Mouse (Mus musculus): ENCODE measurements around the gene Cd40. TPM values are rescaled to one million over a fixed set of nuclear protein-coding genes. Genes with fewer than 3 reads are reported as not detected.

The Cd40 gene
- total RNA-seq (2017): 0.41 TPM in 1 of 2 replicates, not detected in the other

DNA sequence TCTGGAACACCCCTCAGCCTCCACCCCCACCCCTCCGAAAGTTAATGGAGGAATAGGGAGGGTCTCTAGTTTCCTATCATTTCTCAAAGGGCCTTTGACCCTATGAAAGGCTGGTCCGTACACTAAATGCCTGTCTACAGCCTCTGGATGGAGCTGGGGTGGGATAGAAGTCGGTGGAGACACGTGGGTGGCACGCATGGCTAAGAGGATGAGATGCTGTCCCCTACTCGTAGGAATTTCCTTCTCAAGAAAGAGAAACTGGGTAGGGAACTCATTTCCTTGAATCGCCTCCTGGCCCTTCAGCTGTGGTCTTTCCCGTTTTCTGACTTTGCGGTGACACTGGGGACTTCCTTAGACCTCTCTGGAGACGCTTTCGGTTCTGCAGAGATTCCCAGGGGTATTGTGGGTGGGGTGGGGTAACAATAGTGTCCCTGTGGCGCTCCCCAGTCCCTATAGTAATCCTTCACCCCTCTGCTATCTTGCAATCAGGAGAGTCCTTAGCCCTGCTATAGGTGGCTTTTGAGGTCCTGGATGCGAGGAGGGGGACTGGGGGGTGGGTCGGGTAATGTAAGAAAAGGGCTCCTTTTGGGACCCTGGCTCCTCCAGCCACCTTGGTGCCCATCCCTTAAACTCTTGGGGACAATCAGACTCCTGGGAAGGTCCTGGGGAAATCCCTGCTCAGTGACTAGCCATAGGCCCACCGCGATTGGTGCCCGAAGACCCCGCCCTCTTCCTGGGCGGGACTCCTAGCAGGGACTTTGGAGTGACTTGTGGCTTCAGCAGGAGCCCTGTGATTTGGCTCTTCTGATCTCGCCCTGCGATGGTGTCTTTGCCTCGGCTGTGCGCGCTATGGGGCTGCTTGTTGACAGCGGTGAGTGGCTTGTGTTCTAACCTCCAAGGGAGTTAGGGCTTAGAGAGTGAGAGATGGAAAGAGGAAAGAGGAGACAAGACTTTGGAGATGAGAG is at the start of gene Cd40:
TSS of gene Cd40 (plus strand) at position 740 of the 965 bp plus-strand sequence.
- peak; percentile 52 for ATAC-seq (replicated peaks; ENCODE audit: low read depth, poor library complexity, severe bottlenecking)

DNA sequence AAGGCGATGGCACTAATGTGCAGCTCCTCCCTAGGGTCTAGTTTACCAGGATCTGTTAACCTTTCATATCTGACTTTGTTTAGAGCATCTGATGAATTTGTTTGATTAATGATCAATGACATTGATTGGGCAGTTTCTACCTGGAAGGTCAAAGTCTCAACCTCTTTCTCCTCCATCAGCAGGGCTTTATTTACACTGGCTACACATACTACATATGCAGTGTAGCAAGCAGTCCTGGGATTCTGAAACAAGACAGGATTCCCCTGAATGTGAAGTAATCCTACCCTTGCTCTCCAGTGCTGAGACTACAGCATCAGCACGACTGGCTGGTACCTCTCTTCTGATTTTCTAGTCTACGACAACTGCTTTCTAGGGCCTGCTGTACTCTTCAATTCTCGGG is 48.6 kb upstream of the Cd40 start:
- ATAC-seq (replicated peaks; ENCODE audit: low read depth, poor library complexity, severe bottlenecking): no peak

DNA sequence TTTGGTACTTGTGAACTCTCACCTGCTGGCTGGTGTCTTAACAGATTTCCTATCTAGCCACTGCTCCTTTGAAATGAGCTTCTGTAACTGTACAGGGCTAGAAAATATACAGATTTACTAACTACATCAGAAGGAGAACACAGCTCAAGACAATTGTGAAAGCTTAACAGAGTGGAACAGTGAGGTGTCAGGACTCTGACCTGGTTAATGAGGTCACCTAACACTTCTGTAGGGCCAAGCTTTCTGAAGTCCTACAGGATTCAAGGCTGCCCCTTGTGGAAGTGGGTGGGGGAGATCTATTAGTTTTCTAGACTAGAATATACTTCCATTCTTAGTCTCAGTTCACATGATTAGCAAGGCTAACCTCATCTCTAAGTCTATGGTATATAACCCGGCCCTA is 47.4 kb upstream of the Cd40 start:
- ATAC-seq (replicated peaks; ENCODE audit: low read depth, poor library complexity, severe bottlenecking): no peak

DNA sequence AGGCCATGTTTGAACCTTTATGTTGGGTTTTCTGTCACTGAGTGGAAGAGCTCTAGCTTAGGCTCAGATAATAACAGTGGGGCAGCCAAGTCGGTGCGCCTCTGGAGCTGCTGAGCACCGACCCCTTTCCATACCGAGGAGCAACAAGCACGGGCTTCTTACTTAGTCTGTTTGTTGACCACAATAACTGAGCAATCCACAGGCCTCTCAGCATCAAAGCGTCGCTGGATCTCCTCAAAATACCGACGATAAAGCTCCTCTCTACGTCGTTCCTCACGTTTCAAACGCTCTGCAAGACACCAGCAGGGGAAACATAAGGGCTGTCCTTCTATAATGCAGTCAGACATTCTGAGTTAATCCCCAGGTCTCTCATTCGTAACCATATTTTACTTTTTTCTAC is 46.3 kb upstream of the Cd40 start:
- no peak for ATAC-seq (replicated peaks; ENCODE audit: low read depth, poor library complexity, severe bottlenecking)

DNA sequence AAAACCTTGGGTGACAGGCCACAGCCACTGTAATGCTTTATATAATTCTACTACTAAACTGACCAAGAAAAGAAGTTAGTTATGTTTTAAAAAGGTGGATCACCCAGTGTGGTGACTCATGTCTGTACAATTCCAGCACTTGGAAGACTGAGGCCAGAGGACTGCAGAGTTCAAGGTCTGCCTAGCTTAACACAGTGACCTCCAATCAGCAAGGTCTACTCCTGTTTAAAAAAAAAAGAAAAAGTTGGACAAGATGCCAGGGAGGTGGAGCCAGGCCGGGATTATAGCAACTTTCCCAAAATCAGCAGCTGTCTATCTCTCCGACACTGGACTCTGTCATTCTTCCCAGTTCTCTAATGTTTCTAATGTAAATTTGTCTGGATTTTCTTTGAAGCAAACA is 45.8 kb upstream of the Cd40 start:
- ATAC-seq (replicated peaks; ENCODE audit: low read depth, poor library complexity, severe bottlenecking): no peak

DNA sequence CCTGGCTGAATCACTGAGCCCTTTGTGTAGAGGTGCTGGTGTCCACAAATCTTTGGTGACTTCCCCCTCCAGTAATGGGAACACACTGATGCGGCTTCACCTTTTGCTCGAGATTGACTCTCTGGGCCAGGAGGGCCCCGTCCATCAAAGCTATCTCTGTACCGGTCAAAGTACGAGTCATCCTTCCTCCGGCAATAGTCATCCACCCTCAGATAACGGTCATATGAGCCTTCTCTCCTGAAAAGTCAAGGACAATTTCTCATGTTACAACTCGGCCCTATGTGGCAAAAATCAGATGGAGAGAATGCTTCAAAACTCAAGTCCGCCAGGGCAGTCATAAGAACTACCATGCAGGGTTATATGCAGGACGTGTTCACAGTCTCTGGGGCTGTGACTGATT is 45.1 kb upstream of the Cd40 start:
- no peak for ATAC-seq (replicated peaks; ENCODE audit: low read depth, poor library complexity, severe bottlenecking)

DNA sequence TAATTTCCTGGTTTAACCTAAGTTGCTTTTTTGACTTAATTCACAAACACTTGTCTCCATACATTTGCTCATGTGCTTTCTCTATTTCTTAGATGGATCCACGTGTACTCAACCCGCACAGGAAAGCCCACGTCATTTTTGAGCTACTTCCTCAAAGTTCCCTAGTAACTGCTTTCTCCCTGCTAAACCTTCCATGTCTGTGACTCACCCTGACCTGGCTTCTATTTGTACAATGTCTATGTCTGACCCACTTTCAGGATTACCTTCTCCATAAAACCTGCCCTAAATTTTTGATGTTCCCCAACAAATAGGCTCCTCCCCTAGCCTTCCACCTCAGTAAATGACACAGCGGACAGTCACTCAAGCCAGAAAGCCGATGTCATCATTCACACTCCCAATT is 40.5 kb upstream of the Cd40 start:
- peak; percentile 39 for ATAC-seq (replicated peaks; ENCODE audit: low read depth, poor library complexity, severe bottlenecking)

DNA sequence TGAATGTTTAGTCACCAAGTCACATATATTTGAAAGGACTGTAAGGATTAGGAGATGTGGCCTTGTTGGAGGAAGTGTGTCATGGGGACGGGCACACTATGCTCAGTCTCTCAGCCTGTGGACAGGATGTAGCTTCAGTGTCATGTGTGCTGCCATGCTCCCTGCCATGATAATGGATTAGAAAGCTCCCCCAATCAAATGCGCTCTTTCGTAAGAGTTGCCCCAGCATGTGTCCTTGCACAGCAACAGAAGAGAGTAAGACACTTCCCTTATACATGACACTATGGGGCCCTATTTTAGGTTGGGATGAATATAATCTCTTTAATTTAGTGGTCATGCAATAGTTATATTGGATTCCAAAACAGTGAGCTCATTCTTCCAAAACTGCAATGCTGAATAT is 34.9 kb upstream of the Cd40 start:
- ATAC-seq (replicated peaks; ENCODE audit: low read depth, poor library complexity, severe bottlenecking): no peak

DNA sequence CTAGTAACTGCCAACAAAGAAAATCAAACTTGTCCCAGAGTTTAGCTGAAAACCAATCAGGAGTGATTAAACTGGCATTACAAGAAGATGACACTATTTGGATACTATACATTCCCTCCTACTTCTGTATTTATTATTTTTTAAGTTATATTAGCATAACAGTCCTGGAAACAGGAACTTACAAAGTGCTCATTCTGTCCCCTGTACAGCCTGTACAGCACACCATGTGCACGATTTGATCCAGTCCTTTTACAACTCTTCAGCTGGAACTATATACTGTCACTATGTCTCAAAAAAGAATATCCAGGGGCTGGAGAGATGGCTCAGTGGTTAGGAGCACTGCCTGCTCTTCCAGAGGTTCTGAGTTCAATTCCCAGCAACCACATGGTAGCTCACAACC is 28.3 kb upstream of the Cd40 start:
- ATAC-seq (replicated peaks; ENCODE audit: low read depth, poor library complexity, severe bottlenecking): no peak

DNA sequence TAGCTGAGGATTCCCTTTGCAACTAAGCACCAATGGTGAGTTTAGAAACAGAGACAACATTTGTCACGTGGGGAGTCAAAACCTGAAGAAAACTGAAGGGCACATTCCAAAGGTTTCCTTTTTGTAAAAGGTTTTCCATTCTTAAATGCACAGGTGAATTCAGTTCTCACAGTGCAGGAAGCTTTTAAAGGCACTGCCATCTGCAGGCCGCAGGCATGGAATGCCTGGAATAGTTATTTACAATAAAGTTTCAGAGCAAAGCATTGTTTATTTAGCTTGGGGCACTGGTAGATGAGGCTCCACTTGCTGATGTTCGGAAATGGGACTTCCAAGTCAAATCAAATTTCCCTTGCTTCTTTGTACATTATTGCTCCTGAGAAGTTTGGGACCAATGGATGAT is 22.9 kb upstream of the Cd40 start:
- no peak for ATAC-seq (replicated peaks; ENCODE audit: low read depth, poor library complexity, severe bottlenecking)

DNA sequence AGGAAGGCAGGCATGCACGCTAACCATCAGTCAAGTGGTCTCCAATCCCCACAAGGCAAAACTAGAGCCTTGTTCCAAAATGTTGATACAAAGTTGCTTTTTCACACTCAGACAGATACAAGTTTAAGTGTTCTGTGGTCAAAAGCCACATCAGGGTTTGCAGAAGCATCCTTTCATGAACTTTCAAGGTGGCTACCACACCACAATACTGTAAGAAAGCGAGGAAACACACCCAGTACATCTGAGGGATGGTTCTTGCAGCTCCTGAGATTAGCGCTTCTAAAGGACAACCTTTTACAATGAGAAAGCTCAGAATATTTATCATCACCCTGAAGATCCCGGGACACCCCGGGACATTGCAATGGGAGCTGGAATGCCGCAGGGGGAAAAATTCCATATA is 22.1 kb upstream of the Cd40 start:
- no peak for ATAC-seq (replicated peaks; ENCODE audit: low read depth, poor library complexity, severe bottlenecking)

DNA sequence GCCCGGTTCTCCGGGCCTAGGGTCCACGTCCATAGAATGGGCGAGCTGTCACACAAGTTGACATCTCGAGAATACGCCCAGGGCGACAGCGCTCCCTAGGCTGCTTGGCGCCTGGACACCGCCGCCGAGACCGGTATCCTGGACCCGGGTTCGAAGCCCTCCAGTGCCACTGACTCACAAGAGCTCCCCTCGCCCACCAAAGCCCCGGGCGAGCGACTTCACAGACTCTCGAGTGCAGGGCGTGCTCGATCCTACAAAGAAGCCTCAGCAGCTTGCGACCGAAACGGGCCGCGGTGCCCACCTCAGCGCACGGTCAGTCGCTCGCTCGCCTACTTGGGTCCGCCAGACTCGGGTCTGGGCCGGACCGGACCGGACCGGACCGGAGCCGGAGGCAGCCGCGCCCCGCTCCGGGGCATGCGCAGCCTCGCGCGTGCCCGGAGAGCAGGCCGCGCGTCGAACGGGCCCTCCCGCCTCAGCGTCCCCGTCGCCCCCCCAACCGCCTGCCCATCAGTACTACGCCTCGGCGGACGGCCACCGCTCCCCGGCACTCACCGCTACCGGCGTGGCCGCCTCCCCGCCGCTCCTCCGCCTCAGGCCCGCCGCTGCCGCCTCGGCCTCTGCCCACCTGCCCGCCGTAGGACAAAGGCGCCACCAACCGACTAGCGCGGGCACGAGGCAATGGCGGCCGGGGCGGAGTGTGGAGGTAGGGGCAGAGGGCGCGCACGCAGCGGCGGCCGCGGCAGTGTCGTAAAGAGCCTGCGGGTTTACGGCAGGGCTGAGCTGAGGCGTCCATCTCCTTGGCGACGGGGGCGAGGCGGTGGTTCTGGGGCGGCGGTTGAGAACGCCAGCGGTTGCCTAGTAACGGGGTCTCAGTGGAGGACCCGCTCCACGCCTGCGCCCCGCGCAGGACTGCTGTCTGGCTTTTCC is 21.0 kb upstream of the Cd40 start, which contains the start of gene Ncoa5:
TSS of gene Ncoa5 (minus strand) at position 737 of the 927 bp plus-strand sequence.
- peak; percentile 98 for ATAC-seq (replicated peaks; ENCODE audit: low read depth, poor library complexity, severe bottlenecking)

DNA sequence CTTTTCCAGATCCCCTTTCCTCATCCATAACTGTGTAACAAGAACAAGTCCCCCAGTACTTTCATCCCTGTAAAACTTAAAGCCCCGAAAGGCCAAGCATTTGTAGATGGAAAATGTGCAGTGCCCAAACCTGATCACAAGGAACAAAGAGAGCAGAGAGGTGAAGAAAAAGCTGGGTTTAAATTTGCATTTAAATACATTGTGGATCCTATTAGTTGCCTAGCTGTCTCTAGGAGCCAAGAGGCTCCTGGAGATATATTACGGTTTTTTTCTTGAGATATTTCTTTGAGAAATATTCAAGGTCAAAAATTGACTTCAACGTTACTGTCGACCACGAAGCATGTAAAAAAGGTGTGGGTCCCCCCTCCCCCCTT is 20.4 kb upstream of the Cd40 start:
- no peak for ATAC-seq (replicated peaks; ENCODE audit: low read depth, poor library complexity, severe bottlenecking)

DNA sequence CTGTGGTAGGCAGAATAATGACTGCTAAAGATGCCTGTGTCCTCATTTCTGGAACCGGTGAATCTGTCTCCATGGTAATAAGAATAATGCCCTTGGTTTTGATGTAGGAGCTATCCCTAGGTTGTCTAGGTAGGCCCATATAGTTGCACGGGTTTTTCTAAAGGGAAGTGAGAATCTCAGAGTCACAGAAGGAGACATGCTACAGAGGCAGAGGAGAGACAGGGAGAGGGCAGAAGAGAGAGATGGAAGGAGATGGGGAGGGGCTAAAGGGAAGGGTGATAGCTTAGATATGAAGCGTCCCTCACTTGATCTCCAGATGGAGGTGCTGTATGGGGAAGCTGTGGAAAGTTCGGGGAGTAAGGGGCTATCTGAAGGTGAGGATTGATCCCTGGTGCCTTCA is 18.0 kb upstream of the Cd40 start:
- ATAC-seq (replicated peaks; ENCODE audit: low read depth, poor library complexity, severe bottlenecking): no peak

DNA sequence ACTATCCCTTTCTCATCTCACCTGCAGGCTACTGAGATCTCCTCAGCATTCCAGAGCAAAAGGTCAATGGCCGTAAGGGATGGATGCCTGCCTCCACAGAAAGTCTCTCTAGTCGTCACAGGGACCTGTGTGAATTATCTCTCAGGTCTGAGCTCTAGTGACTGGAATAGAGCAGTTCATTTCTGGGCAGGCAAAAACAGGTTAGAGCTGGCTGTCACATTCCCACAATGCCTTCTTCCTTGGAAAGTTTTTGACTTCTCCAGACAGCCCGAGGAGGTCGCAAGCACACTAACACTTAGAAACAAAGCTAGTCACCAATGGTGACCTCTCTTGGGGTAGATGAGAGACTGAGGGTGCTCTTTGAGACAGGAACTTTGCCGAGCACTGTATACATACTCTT is 13.3 kb upstream of the Cd40 start:
- ATAC-seq (replicated peaks; ENCODE audit: low read depth, poor library complexity, severe bottlenecking): no peak

DNA sequence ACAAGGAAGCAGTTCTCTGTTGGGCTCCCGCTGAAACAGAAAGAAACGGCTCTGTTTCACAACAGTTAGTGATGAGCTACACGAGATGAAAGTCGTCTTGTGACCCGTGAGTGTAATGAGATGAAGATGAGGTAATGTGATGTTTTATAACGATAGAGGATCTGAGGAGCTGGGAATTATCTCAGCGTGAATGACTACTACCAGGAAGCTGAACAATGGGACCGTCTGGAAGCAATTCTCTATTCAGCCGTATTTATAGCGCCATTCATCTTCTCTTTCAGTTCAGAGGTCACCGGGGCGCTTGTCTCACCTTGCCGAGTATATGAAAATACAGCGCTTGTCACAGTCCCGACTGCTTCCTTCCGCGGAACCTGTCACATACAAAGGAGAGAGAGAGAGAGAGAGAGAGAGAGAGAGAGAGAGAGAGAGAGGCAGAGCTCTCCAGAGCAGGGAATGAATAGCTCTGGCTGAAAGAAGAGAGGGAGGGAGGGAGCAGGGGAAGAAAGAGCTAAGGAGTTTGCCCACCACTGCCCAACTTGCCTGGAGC is 12.3 kb upstream of the Cd40 start:
- no peak for ATAC-seq (replicated peaks; ENCODE audit: low read depth, poor library complexity, severe bottlenecking)

DNA sequence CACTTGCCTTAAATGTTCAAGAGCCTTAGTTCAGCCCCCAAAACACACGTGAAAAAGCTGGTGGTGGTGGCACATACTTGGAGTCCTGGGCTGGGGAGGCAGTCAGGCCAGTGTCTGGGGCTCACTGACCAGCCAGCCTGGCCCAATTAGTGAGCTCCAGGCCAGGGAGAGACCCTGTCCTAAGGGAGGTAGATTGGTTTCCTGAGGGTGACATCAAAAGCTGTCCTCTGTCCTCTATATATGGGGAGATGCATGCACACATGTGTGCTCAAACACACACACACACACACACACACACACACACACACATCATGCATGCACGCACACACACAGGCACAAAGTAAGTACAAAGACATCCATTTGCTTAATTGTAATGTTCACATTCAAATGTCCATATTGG is 11.7 kb upstream of the Cd40 start:
- ATAC-seq (replicated peaks; ENCODE audit: low read depth, poor library complexity, severe bottlenecking): no peak

DNA sequence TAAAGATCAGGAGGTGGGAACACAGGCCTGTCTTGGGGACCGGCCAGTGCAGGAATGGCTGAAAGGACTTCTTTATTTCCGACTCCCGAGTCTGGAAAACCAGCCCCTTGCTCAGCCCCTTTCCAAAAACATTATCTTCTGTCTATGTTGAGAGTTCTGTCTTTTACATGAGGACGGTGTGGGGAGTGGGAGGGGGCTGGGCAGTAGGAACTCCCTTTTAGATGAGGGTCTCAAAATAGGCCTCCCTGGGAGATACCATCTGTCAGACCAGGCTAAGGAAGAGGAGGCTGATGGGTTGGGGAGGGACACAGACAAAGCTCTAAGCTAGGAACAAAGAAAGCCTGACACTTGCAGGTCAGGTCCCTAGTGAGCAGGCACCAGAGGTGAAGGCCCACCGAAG is 6.4 kb upstream of the Cd40 start:
- no peak for ATAC-seq (replicated peaks; ENCODE audit: low read depth, poor library complexity, severe bottlenecking)

DNA sequence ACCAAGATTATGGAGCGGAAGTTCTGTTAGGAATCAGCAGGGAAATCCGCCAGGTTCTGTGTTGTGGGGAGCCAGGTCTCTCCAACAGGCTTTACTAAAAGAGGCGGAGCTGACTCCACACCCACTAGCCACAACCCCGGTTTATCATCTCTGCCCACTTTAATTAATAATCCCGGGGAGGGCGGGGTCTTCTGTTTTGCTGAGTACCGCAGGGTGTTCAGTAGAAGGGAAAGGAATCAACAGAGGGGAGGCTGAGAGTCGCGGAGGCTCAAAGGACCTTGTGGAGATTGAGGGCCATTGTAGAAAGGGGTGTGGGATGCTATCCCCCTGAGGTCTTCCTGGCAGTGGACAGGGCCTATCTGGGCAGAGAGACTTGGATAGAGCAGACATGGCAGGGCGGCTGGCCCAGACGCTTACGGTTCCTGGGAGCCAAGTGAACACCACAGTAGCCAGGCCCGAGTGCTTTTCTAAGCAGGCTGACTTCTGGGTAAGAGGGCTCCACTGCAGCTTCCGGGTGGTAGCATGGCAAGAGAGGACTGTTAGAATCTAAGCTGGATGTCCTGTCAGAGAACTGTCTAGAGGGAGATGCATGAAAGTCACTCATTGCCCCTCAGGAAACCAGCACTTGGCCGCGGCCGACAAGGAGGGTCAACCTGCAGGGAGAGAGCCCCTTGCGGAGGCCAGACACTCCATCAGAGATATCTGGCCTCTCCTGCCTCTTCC is 4.4 kb upstream of the Cd40 start:
- no peak for ATAC-seq (replicated peaks; ENCODE audit: low read depth, poor library complexity, severe bottlenecking)

DNA sequence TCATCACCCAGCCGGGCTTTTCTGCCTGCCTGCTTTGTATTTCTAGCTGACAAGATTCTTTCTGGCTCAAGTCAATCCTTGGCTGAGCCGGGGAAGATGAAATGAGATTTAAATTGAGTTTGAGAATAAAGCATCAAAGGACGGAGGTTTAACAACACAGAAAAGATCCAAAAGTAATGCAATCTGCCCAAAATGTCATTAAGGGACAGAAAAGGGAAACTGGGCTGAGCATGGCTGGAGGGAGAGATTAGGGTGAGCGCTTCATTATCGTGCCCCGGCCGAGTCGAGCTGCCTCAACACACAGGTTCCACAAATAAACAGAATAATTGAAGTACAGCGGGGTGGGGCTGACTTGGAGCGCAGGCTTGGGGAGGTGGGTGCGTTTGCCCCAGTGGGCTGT is 3.9 kb upstream of the Cd40 start:
- ATAC-seq (replicated peaks; ENCODE audit: low read depth, poor library complexity, severe bottlenecking): no peak
